Mouse (Mus musculus) c-Kit-positive CD71-negative TER-119-negative erythroid progenitor cells, embryonic 14.5 days (primary cell): ENCODE data around the gene Sema4d.
"Not testable (repeated sequence)": the region's sequence is repeated elsewhere in the genome, so short reads cannot be mapped to it uniquely, and the experiment has no call there.

Experiments used
- DNase-seq: peaks from one replicate; pipeline ENCODE4 v3.0.0-alpha.2; 2013; ENCODE audit warnings: low read depth

Sema4d gene

DNA sequence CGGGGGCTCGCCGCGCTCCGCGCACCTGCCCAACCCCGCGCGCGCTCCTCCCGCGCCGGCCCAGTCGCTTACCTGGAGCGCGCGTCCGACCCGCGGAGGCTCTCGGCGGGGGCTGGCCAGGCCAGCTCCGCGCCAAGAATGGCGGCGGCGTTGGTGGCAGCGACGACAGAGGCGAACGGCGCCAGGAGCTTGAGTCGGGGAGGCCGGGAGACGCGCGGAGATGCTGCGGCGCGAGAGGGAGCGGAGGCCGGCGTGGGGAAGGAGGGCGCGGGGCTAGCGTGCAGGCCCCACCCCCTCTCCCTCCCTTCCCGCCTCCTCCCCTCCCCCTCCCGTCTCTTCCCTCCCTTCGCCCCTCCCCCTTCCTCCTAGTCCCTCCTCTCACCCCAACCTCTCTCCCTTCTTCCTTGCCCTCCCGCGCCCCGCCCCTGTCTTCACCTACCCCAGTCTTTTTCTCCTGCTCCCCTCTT lies at the start of gene Sema4d:
Sema4d (minus strand) TSS at position 323 of the 467 bp plus-strand sequence.
- DNase-seq: no peak

- no peak for DNase-seq
Measured at GRCm38 (mm10) chr13:51843298-51843697, 49.8 kb upstream of the Sema4d start.

- no peak for DNase-seq
Measured at GRCm38 (mm10) chr13:51842773-51843172, 49.2 kb upstream of the Sema4d start.

- DNase-seq: no peak
Measured at GRCm38 (mm10) chr13:51842191-51842590, 48.6 kb upstream of the Sema4d start.

DNA sequence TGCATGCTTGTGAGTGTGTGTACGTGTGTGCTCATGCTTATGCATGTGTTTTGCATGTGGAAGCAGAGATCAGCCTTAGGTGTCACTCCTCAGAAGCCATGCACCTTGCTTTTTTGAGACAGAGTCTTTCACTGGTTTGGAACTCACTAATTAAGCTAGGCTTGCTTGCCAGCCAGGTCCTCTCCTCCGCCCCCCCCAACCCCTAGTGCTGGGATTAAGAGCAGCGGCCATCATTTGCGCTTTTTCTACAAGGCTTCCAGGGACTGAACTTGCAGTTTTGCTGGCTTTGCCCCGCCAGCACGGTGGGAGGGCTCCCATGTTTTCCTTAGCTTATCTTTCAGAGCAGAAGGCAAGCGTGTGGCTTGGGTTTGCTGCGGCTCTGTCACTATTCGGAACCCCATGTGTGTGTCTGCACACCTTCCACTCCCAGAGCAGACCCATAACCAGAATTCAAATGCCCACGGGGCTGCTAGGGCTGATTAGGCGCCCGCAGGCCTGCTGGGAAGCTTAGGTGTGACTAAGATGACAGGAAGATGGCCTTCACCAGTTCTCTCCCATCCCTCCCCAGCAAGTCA lies 48.1 kb upstream of the Sema4d start:
- DNase-seq: no peak

- DNase-seq: no peak
Measured at GRCm38 (mm10) chr13:51840702-51841101, 47.2 kb upstream of the Sema4d start.

- DNase-seq: no peak
Measured at GRCm38 (mm10) chr13:51839250-51840026, 45.9 kb upstream of the Sema4d start.

DNA sequence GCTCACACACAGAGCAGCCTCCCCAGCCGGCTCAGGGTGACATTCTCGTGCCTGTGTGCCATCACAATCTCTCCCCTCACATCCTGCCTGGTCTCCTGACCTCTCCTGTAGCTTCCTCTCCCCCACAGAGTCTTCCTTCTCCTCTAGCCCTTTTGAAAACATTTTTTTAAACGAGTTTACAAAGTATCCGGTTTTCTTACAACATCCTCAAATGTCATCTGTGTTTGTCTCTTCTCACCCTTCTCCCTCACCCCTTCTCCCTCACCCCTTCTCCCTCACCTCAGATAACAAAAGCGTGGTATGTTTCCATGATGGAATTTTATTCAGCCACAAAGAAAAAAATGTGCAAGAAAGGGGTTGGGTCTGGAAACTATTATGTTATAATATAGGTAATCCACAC lies 43.9 kb upstream of the Sema4d start:
- no peak for DNase-seq

DNA sequence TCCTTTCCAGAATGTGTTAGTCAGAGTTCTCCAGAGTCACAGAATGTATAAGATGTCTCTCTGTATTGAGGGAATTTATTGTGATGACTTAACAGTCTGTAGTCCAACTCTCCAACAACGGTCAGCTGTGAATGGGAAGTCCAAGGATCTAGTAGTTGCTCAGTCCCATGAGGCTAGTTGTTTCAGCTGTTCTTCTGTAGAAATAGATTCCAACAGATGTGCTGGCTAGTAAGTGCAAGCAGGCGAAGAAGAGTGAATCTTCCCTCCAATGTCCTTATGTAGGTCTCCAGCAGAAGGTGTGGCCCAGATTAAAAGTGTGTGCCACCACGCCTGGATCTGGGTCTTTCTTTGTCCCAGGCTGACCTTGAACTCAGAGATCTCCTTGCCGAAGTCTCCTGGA lies 41.7 kb upstream of the Sema4d start:
- DNase-seq: not testable (repeated sequence)

- DNase-seq: no peak
Measured at GRCm38 (mm10) chr13:51834520-51834919, 41.0 kb upstream of the Sema4d start.

DNA sequence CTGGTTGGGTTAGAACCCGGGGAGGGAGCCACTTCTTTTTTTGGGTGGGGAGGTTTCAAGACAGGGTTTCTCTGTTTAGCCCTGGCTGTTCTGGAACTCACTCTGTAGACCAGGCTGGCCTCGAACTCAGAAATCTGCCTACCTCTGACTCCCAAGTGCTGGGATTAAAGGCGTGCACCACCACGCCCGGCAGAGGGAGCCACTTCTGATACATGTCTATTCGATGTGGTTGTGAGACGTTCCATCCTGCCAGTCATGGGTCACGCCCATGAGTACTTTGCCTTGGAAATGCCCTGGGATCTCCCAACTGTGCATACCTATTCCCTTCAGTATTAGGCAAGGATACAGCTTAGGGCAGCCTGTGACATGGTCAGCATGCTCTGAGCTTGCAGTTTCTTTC lies 40.5 kb upstream of the Sema4d start:
- not testable (repeated sequence) for DNase-seq

DNA sequence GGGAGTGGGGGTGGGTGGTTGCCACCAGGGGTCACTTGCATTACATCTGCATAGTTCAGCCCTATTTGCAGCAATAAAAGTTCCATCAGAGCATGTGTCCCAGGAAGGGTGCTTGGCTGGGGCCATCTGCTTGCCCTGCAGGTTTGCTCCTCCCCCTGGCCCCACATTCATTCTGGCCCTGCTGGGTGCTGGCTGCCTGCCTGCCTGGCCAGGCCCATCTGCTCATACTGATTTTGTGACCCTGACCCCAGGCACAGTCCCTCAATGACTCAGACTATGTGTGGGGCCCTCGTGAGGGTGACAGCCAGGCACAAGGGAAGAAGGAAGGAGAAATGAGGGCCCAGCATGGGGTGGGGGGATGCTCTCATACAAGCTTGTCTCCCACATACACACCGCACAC lies 40.1 kb upstream of the Sema4d start:
- no peak for DNase-seq

- DNase-seq: no peak
Measured at GRCm38 (mm10) chr13:51832491-51832890, 38.9 kb upstream of the Sema4d start.

DNA sequence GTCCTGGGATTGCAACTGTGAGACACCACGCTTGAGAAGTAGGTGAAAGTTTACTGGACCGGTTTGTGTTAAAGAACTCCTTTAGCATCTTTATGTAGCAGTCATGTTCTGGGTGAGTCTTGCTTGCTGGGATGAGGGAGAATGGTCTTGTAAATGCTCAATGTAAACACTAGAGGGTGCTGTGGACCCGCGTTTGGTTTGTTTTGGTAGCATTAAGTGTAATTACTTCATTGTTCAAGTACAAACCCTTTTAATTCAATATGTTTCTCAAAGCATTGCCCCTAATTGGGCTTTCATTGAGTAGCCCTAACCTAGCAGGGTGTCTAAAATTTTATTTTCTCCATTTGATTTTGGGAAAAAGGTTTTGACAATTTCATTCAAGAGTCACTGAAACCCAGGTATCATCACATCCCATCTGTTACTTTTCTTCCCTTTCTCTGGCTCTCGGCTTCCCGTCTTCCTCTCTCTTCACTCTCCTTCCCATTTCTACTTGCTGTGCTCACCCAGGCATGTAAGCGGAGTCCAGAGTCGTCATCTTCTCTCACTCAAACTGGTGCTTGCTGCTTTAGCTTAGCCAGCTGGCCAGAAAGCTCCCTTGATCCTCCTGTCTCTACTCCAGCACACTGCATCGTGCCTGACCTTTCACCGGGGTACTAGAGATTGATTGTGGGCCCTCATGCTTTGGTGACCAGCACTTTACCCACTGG lies 37.4 kb upstream of the Sema4d start:
- DNase-seq: no peak

DNA sequence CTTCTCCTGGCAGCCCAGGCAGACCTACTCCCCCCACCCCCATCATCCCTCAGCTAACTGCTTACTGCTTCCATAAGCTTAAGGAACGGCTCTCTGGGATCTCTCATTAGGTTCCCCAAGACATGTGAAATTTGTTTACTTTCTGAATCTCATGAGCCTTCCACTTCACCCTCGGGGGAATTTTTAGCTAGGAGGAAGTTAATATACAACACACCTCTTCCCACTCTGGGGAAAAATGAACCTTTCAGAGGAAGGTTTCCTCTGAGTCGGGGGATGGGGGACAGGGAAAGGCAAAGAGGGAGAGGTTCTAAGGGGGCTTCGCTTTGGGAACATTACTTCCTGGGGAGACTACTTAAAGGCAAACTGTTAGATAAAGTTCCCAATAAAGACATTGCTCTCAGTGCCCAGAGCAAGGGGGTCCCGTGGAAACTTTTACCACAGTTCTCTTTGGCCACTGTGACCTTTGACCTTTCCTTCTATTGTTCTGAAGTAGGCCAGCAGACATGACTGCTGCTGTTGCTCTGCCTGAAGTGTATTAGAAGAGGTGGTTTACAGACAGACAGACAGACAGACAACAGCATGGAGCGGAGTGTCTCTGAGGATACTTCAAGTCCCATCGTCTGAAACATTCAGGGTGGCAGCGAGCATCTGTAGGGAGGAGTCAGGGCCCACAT lies 30.4 kb upstream of the Sema4d start:
- DNase-seq: no peak

DNA sequence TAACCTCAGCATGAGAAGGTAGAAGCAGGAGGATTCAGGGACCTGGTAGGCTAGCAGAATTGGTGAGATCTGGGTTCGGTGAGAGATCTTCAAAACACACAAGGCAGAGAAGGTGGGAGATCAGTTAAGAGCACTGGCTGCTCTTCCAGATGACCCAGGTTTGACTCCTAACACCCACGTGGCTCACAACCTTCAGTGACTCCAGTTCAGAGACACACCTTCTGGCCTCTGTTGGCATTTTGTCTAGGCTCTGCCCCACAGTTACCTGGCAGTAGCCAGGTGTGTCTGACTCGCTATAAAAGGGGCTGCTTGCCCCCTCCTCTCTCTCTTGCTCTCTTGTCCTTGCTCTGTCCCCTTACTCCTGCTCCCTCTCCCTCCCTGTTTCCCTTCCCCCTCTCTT lies 28.4 kb upstream of the Sema4d start:
- no peak for DNase-seq

- DNase-seq: no peak
Measured at GRCm38 (mm10) chr13:51819351-51819750, 25.8 kb upstream of the Sema4d start.

- DNase-seq: no peak
Measured at GRCm38 (mm10) chr13:51818944-51819326, 25.4 kb upstream of the Sema4d start.

- no peak for DNase-seq
Measured at GRCm38 (mm10) chr13:51818170-51818943, 24.8 kb upstream of the Sema4d start.

DNA sequence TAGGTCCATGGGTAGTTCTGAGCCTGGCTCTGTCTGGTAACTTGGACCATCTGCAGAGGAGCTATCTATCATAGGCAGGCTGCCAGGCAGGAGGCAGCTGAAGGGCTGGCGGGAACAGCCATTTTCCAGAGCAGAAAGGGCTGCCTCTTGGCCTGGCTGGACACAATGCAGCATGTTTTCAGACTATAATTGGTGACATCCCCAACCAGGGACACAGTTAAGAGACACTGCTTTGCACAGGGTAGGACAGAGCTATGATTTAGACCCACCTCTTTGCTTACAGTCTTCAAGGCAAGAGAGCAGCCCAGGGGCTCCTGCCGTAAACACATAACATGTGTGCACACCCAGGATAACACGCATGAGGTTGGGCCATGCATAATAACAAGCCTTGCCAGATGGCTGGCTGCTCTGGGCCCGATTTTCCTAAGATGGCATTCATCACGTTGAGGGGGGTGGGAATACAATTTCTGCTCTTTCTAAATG lies 23.1 kb upstream of the Sema4d start:
- no peak for DNase-seq

- no peak for DNase-seq
Measured at GRCm38 (mm10) chr13:51815865-51816504, 22.4 kb upstream of the Sema4d start.
